Mouse (Mus musculus) splenic B cell, adult 2 months (primary cell): ENCODE data around the gene Dgke.

ENCODE experiments used
- DNase-seq: peaks from one replicate; pipeline ENCODE4 v3.0.0-alpha.2; 2011; ENCODE audit warnings: low read depth, low spot score
- H3K27me3 ChIP-seq: 2 replicates; pipeline ENCODE4 v1.6.1; 2012; ENCODE audit warnings: mild to moderate bottlenecking, low read length, moderate library complexity, mixed read lengths; ENCODE audit not compliant: control insufficient read depth, poor library complexity, insufficient read depth, severe bottlenecking
- H3K36me3 ChIP-seq: 2 replicates; pipeline ENCODE4 v1.6.1; 2012; ENCODE audit warnings: mild to moderate bottlenecking, low read length, moderate library complexity, mixed read lengths; ENCODE audit not compliant: control insufficient read depth, poor library complexity, insufficient read depth, severe bottlenecking

The Dgke gene

DNA sequence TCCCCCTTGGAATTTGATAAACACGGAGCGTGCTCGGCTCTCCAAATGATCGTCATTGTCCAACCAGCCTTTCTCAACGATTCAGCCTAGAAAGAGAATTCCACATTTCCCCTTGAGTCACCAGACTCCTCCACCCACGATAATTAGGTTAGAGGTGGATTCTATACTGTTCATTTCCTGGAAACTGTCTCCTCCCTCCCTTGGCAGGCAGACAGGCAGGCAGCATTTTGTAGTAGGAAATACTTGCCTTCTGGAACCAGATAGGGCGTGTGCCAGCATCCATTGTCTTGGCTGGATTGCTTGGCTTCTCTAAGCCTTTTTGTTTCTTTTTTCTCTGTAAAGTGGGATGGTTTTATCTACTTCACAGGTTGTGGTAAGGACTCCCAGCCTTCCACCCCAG lies 70.2 kb downstream of the Dgke start:
- no peaks in the 10 kb centered on the region for H3K36me3 ChIP-seq
- H3K27me3 ChIP-seq = no peaks in the 10 kb centered on the region
- DNase-seq = no peak

DNA sequence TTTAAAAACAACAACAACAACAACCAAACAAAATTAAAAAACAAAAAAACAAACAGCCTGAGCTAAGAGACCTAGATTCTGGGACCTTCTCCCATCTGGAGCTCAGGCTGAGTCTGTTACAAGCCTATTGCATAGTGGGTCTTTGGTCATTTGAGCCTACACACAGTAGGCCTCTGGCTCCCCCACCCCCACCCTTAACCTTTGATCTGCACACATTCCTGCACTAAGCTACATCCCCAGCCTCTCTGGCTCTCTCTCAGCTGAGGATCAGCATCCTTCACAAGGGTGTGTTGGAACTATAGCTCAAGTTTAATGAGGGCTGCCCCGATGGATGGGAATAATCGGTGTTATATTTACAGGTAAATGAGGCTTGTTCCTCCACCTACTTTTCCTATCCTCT lies 71.0 kb downstream of the Dgke start:
- no peak for DNase-seq
- H3K36me3 ChIP-seq = no peaks in the 10 kb centered on the region
- H3K27me3 ChIP-seq = no peaks in the 10 kb centered on the region

DNA sequence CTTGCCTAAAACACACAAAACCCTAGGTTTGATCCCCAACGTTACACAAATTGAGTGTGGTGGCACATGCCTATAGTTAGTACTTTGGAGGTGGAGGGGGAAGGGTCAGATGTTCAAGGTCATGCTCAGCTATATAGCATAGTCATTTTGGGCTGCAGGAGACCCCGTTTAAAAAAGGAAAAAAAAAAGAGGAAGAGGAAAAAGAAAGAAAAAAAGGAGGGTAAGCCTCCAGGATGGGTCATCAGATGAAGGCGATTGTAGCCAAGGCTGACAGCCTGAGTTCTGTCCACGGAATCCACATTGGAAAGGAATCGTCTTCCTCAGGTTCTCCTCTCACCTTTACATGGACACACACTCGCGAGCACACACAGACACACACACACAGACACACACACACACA lies 72.2 kb downstream of the Dgke start:
- no peaks in the 10 kb centered on the region for H3K27me3 ChIP-seq
- no peak for DNase-seq

GRCm38 (mm10) chr11:88993625-88994024 lies 73.0 kb downstream of the Dgke start:
- Histone ChIP-seq H3K36me3 (no peaks in the 10 kb centered on the region), H3K27me3 (no peaks in the 10 kb centered on the region)
- peak; percentile 90 for DNase-seq

More for the DNA sequence above, 72.2 kb downstream of the Dgke start:
- H3K36me3 ChIP-seq = no peaks in the 10 kb centered on the region

DNA sequence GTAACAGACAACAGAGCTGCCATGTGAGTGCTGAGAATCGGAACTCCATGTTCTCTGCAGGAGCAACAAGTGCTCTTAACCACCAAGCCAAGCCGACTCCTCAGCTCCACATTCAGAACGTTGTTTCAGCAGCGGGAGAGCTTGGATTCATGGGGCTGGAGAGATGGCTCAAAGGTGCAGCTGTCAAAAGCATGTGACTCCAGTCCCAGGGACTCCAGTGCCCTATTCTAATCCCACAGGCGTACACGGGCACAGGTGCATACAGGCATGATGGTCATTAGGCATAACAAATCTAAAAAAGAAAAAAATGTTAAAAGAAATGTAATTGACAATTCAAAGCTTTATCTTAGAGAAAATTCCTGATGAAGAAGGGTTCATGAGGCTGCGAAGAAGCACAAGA lies 73.5 kb downstream of the Dgke start:
- DNase-seq = no peak
- no peaks in the 10 kb centered on the region for H3K27me3 ChIP-seq
- H3K36me3 ChIP-seq = no peaks in the 10 kb centered on the region; the same call in 1 of the 2 replicates

DNA sequence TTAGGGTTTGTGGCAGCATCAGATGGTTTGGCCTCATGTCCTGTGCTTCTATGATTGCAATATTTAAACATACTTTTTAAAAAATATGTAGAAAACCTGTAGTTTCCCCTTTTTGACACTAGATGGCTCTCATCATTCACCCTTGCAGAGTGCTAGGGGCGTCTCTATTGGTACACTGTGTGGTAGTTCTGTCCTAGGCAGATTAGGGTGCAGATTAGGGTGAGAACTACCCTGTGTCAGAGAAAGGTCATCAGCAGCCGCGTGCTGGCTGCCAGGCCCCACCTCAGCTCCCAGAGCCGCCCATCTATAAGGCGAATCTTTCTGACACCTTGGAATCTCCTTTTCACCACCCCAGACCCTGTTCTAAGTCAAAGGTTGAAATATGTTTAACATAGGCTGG lies 77.1 kb downstream of the Dgke start:
- peak; percentile 77 for DNase-seq
- peaks cover 4% of the 10 kb centered on the region for H3K36me3 ChIP-seq
- no peaks in the 10 kb centered on the region for H3K27me3 ChIP-seq

GRCm38 (mm10) chr11:88988956-88989355 lies 77.7 kb downstream of the Dgke start:
- no peak for DNase-seq
- Histone ChIP-seq H3K27me3 (no peaks in the 10 kb centered on the region), H3K36me3 (peaks cover 4% of the 10 kb centered on the region)

DNA sequence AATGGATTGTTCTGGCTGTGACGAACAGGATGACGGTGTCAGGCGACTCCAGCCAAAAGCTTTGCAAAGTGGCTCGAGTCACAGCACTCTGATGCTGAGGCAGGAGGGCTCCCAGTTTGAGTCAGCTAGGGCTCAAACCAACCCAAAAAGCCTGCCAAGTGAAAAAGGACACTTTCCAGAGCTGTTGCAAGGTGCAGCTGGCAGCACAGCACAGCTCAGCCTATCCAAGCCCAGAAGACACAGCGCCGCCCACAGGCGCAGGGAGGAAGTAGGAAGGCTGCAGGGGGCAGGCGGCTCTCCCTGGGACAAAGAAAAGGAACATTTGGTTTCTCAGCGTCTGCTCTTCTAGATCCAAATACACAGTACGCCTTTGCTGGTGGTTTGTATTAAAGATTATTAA lies 80.0 kb downstream of the Dgke start:
- DNase-seq = no peak
- Histone ChIP-seq H3K36me3 (peaks cover 4% of the 10 kb centered on the region), H3K27me3 (no peaks in the 10 kb centered on the region)
